Mouse (Mus musculus): ENCODE measurements around the gene Nodal.

The Nodal gene

GRCm38 (mm10) chr10:61394476-61395136 lies 23.2 kb upstream of the Nodal start:
- intact Hi-C loops (cut with DNase I) = no loop called here

DNA sequence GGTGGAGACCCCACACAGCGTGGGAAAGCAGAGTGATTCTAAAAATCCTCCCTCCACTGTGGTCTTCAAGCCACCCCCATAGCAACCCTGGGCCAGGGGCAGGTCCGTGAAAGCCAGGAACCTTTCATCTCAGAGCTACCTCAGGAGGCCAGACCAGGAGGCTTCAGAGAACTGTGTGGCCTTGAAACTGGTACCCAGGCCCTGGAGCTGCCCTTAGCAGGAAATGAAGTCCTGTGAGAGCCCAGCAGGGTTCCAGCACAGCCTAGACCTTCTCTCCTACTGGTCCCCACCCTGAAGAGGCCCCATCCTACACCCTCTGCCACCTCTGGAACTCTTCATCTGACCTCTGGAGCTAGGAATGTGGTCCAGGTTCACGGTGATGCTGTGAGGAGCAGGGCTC lies 19.6 kb upstream of the Nodal start:
- intact Hi-C loops (cut with DNase I) = no loop called here

GRCm38 (mm10) chr10:61399156-61399734 lies 18.5 kb upstream of the Nodal start:
- intact Hi-C loops (cut with DNase I) = loop anchor here (1.0 kb wide), 1 partner anchor 59 kb away; no protein-coding TSS in a partner anchor

DNA sequence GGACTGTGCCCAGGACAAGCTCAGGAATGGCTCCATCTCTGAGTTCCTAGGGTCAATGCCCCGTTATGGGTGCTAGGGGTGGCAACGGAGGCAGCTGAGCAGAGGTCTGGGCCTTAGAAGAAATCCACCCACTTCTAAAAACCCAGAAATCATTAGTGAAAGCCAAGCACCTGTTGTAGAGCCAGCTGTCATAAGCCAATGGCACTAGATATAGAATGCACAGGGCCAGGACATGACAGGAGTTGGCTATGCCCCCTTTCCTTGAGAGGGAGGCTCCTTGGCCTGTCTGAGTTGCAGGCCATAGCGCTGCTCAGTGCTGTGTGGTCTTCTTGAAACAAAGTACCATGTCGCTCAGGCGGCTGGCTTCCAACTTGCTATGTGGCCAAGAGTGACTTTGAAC lies 17.4 kb upstream of the Nodal start:
- intact Hi-C loops (cut with DNase I) = no loop called here

GRCm38 (mm10) chr10:61402480-61402879 lies 15.3 kb upstream of the Nodal start:
- intact Hi-C loops (cut with DNase I) = no loop called here

- intact Hi-C loops (cut with DNase I) = no loop called here
Measured at GRCm38 (mm10) chr10:61402911-61403310, 14.9 kb upstream of the Nodal start.

DNA sequence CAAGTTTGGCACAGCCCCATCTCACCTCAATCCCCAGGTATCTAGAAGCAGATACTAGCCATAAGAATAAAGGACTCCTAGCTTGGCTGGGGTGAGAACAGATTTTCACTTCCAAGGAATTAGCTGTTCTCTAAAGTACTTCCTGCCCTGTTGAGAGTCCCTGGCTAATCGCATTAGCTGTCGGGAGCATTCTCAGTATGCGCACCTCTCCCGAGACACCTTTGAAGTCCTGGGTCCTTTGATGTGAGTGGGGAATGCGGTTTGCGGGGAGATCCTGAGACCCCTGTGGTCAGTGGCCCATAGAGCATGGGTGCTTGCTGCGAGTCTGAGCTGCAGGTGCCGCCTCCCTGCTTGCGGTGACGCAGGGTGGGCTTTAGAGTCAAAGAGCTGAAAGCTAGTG lies 11.8 kb upstream of the Nodal start:
- intact Hi-C loops (cut with DNase I) = loop anchor here (5.0 kb wide), 1 partner anchor 209 kb away; no protein-coding TSS in a partner anchor

DNA sequence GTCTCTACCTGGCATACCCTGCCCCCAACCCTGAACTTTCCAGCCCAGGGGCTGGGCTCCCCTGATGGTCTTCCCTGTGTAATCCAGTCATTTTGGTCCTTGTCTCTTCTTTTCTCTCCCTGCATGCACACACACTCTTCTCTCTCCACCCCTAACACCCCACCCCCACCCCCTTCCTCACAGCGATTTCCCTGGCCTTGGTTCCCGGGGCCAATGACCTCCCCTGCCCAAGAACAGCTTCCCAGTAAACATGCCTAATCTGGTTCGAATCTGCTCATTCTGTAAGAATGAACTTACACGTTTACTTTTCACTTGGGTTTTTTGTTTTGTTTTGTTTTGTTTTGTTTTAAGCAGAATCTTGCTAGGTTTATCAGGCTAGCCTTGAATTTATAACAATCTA lies 8.0 kb upstream of the Nodal start:
- intact Hi-C loops (cut with DNase I) = loop anchor here (5.0 kb wide), 1 partner anchor 212 kb away; no protein-coding TSS in a partner anchor

GRCm38 (mm10) chr10:61410193-61410592 lies 7.6 kb upstream of the Nodal start:
- intact Hi-C loops (cut with DNase I) = no loop called here

GRCm38 (mm10) chr10:61412910-61413625 lies 4.7 kb upstream of the Nodal start:
- intact Hi-C loops (cut with DNase I) = no loop called here

- intact Hi-C loops (cut with DNase I) = no loop called here
Measured at GRCm38 (mm10) chr10:61415240-61415639, 2.5 kb upstream of the Nodal start.

- intact Hi-C loops (cut with DNase I) = no loop called here
Measured at GRCm38 (mm10) chr10:61415890-61416289, 1.9 kb upstream of the Nodal start.

- intact Hi-C loops (cut with DNase I) = no loop called here
Measured at GRCm38 (mm10) chr10:61416561-61416960, 1.2 kb upstream of the Nodal start.

GRCm38 (mm10) chr10:61417046-61417445 lies 726 bp upstream of the Nodal start:
- intact Hi-C loops (cut with DNase I) = no loop called here

DNA sequence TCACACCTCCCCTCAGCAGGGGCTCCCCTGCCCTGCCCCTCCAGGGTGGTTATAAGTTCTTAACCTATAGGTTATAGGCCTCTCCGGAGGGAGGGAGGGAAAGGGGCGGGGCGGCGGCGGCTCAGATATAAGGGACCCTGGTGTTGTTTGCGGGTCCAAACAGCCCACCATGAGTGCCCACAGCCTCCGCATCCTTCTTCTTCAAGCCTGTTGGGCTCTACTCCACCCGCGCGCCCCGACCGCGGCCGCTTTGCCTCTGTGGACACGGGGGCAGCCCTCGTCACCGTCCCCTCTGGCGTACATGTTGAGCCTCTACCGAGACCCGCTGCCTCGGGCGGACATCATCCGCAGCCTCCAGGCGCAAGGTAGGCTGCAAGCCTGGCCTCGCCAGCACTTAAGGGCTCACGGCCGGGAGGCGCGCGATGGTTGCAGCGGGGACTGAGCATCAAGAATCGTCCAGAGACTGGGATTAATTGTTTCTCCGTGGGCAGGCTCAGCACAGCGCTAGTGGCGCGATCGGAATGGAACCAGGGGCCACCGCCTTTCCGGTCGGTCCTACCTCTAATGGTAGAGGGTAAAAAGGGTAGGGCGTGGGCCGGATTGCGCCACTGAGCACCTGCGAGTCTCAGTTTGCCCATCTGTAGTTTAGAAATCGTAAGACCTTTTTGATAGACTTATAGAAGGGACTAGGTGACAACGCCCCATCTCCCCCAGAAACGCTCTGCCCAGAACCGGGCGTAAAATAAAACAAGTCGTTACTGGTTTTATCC lies 544 bp downstream of the Nodal start:
- intact Hi-C loops (cut with DNase I) = no loop called here

GRCm38 (mm10) chr10:61419146-61419545 lies 1.4 kb downstream of the Nodal start:
- intact Hi-C loops (cut with DNase I) = no loop called here

GRCm38 (mm10) chr10:61420011-61420410 lies 2.2 kb downstream of the Nodal start:
- intact Hi-C loops (cut with DNase I) = no loop called here

- intact Hi-C loops (cut with DNase I) = no loop called here
Measured at GRCm38 (mm10) chr10:61422861-61423260, 5.1 kb downstream of the Nodal start.

DNA sequence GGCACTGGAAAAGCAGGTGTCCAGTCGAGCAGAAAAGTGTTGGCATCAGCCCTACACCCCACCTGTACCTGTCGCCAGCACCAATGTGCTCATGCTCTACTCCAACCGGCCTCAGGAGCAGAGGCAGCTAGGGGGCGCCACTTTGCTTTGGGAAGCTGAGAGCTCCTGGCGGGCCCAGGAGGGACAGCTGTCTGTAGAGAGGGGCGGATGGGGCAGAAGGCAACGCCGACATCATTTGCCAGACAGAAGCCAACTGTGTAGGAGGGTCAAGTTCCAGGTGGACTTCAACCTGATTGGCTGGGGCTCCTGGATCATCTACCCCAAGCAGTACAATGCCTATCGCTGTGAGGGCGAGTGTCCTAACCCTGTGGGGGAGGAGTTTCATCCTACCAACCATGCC lies 5.5 kb downstream of the Nodal start:
- intact Hi-C loops (cut with DNase I) = no loop called here

DNA sequence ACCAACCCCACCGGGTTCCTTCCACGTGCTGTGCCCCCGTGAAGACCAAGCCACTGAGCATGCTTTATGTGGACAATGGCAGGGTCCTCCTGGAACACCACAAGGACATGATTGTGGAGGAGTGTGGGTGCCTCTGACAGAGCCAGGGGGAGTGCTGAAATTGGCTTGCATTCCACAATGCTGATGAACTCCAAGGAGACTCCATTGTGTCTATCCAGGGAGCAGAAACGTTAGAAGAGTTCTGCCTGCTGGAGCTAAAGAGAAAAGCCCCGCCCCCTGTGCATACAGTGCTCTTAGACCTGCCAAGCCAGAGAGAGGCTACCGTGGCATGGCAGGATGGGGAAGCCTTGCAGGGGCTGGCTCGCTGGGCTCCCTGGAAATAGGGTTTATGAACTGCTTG lies 6.7 kb downstream of the Nodal start:
- intact Hi-C loops (cut with DNase I) = no loop called here

GRCm38 (mm10) chr10:61425047-61425446 lies 7.3 kb downstream of the Nodal start:
- intact Hi-C loops (cut with DNase I) = no loop called here

DNA sequence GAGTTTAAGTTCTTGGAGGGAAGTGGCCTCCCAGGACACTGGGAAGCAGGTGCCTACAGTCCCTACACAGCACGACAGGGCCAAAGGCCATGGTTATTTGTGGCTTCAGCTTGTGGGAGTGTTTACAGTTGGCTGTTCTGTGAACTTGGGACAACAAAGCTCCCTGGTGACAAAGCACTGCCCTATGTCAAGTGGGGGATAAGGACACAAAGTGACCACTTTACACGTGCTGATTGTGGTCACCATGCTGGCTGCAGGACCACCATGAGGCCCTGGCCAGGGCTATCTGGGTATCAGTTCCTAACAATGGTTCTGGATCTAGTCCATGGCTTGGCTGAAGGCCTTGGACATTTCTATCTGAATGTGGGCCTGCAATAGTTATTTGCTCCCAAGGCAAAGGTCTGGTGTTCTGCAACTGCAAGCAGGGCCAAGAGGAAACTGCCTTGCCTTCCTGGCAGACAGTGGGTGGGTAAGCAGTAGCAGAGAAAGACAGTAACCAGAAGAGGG lies 8.5 kb downstream of the Nodal start:
- intact Hi-C loops (cut with DNase I) = no loop called here
